12 mouse cellular contexts compared by ENCODE assay signal in genomic region chr13:93138059-93138458, GRCm38 (mm10). TPM values are rescaled to one million over a fixed set of nuclear protein-coding genes. Genes with fewer than 3 reads are reported as not detected.
DNase-seq lines count a peak whose midpoint lies in the region; ATAC-seq lines count a peak whose summit lies in the region.
"Had no signal": no experiment of that assay in that cellular context is flagged by ENCODE, and none has a peak within 500 bp of the region (broad histone marks: within the 10 kb centered on the region; RNA-seq: fewer than 3 reads in every experiment).

No protein-coding gene starts in this region.

- no peak for ATAC-seq in hindbrain, embryonic 13.5 days (ENCODE audit: low FRiP score)

- intact Hi-C loops in heart, postnatal 14 days (cut with DNase I) = no loop called here

- H3K4me2 ChIP-seq in hindbrain, embryonic 13.5 days = no peak overlapping the region
- H3K4me2 ChIP-seq: embryonic facial prominence, embryonic 12.5 days had no signal

- WGBS in hindbrain, embryonic 13.5 days = 73% methylated on average over 1 of the region's 1 CpGs

- H3K27me3 ChIP-seq in hindbrain, embryonic 13.5 days = no peaks in the 10 kb centered on the region
- H3K27me3 ChIP-seq: embryonic facial prominence, embryonic 12.5 days had no signal

- no peak overlapping the region for H3K4me3 ChIP-seq in hindbrain, embryonic 13.5 days
- H3K4me3 ChIP-seq: embryonic facial prominence, embryonic 12.5 days; forebrain, embryonic 10.5 days had no signal

- H3K27ac ChIP-seq in hindbrain, embryonic 13.5 days = no peak overlapping the region
- H3K27ac ChIP-seq: embryonic facial prominence, embryonic 12.5 days; forebrain, embryonic 10.5 days had no signal

- peak; percentile 69 to 73 for DNase-seq in gastrocnemius, adult 8-10 months (ENCODE audit: low spot score in 2 of 2)
- DNase-seq in heart, adult 8-10 months (ENCODE audit: low spot score) = peak; percentile 41
- DNase-seq in heart, postnatal 14 days = peak; percentile 29 to 51
- peak; percentile 34 for DNase-seq in lung, postnatal 14 days
- DNase-seq in left cerebral cortex, adult 11 months (ENCODE audit: low spot score) = no peak
- DNase-seq in thymus, postnatal 25 days = no peak
- DNase-seq: cerebellum, postnatal 14 days; thymus, postnatal 4 days had no signal

- no peaks in the 10 kb centered on the region for H3K4me1 ChIP-seq in hindbrain, embryonic 13.5 days (replicated peaks)
- H3K4me1 ChIP-seq: embryonic facial prominence, embryonic 12.5 days; forebrain, embryonic 10.5 days had no signal

- H3K9ac ChIP-seq in hindbrain, embryonic 13.5 days = no peak overlapping the region
- H3K9ac ChIP-seq: embryonic facial prominence, embryonic 12.5 days had no signal

- H3K36me3 ChIP-seq in hindbrain, embryonic 13.5 days = 0 out of 2 replicates have a peak, but pooled peaks cover 5% of the 10 kb centered on the region
- H3K36me3 ChIP-seq: embryonic facial prominence, embryonic 12.5 days; forebrain, embryonic 10.5 days had no signal

- H3K9me3 ChIP-seq in hindbrain, embryonic 13.5 days = no peaks in the 10 kb centered on the region
- H3K9me3 ChIP-seq: embryonic facial prominence, embryonic 12.5 days; forebrain, embryonic 10.5 days had no signal

RNA-seq across cellular contexts. Expression of gene Cmya5, which starts 6.5 kb away (rescaled TPM):
- 1,000 to 10,000 TPM; 1,379 to 2,047 (median 1,612) TPM for total RNA-seq in gastrocnemius, adult 8-10 months (2022)
- 100 to 1,000 TPM; 378 to 419 (median 409) TPM for total RNA-seq in heart, adult 8-10 months (2022)
- total RNA-seq in heart, postnatal 14 days (2021) = 100 to 1,000 TPM; 179 to 186 TPM
- polyA plus RNA-seq in hindbrain, embryonic 13.5 days (2015; fragmentation: Nextera tagmentation; extraction: Ambion mirVana) = 0.09 and 0.16 TPM in 2 replicates
- total RNA-seq: megakaryocyte progenitor cell, adult 5-6 weeks had no signal

RNA-seq across cellular contexts. Expression of gene Tent2, which starts 54.1 kb away (rescaled TPM):
- total RNA-seq in gastrocnemius, adult 8-10 months (2022) = 10 to 100 TPM in 2 of 4 experiments, 1 to 10 TPM in 2; 8.1 to 10.7 (median 10.1) TPM
- total RNA-seq in heart, adult 8-10 months (2022) = 10 to 100 TPM; 10.7 to 14.7 (median 12.1) TPM
- 10 to 100 TPM; 16.5 to 20.6 TPM for total RNA-seq in heart, postnatal 14 days (2021)
- polyA plus RNA-seq in hindbrain, embryonic 13.5 days (2015; fragmentation: Nextera tagmentation; extraction: Ambion mirVana) = 41.6 and 43.7 TPM in 2 replicates

Comparison
In these comparisons a context has a peak if more than half of its experiments do, and no peak if none do; other contexts are left out.
1. DNase-seq: peak in gastrocnemius, adult 8-10 months (2 of 2), heart, adult 8-10 months (single experiment), heart, postnatal 14 days (2 of 2) and lung, postnatal 14 days (single experiment); none in left cerebral cortex, adult 11 months (single experiment) and thymus, postnatal 25 days (single experiment).